Mouse (Mus musculus): ENCODE results near the gene Psmd13. TPM values are rescaled to one million over a fixed set of nuclear protein-coding genes. Genes with fewer than 3 reads are reported as not detected.
A peak's percentile ranks its signal among the peaks of the same experiment; 100 is the strongest.

Psmd13 gene
- polyA plus RNA-seq, 1 experiment from 2014 or later: 214 TPM

GRCm38 (mm10) chr7:140912293-140912692 is 30.5 kb downstream of the Psmd13 start:
- H3K4me2 ChIP-seq: no peak overlapping the region
- H3K27ac ChIP-seq: peak overlapping the region; percentile 87
- ATAC-seq (ENCODE audit: insufficient read depth, low FRiP score, low read depth): no peak
- 73% methylated on average over 3 of the region's 3 CpGs for WGBS
- H3K9ac ChIP-seq: no peak overlapping the region
- no peak overlapping the region for H3K4me3 ChIP-seq (replicated peaks)
- no peaks in the 10 kb centered on the region for H3K9me3 ChIP-seq
- peaks cover 5% of the 10 kb centered on the region; the same call in 1 of the 2 replicates for H3K4me1 ChIP-seq
- H3K36me3 ChIP-seq: no peaks in the 10 kb centered on the region
- no peaks in the 10 kb centered on the region for H3K27me3 ChIP-seq (replicated peaks)

- peaks cover 5% of the 10 kb centered on the region; the same call in 1 of the 2 replicates for H3K4me1 ChIP-seq
- peak overlapping the region; percentile 87 for H3K27ac ChIP-seq
- no peak overlapping the region for H3K4me3 ChIP-seq (replicated peaks)
- no peaks in the 10 kb centered on the region for H3K27me3 ChIP-seq (replicated peaks)
- peak; percentile 85 for ATAC-seq (ENCODE audit: insufficient read depth, low FRiP score, low read depth)
- H3K36me3 ChIP-seq: no peaks in the 10 kb centered on the region
- no peak overlapping the region for H3K9ac ChIP-seq
- H3K9me3 ChIP-seq: no peaks in the 10 kb centered on the region
- no peak overlapping the region for H3K4me2 ChIP-seq
- WGBS: 55% methylated on average over 5 of the region's 5 CpGs
These were observed 31.2 kb downstream of the Psmd13 start for GRCm38 (mm10) chr7:140912846-140913482.

- H3K9me3 ChIP-seq: no peaks in the 10 kb centered on the region
- no peak for ATAC-seq (ENCODE audit: insufficient read depth, low FRiP score, low read depth)
- no peak overlapping the region for H3K4me2 ChIP-seq
- H3K4me1 ChIP-seq: 0 out of 2 replicates have a peak, but pooled peaks cover under 1% of the 10 kb centered on the region
- H3K27me3 ChIP-seq (replicated peaks): 0 out of 2 replicates have a peak, but pooled peaks cover 3% of the 10 kb centered on the region
- no peak overlapping the region for H3K4me3 ChIP-seq (replicated peaks)
- H3K9ac ChIP-seq: no peak overlapping the region
- peak overlapping the region; percentile 87; the same call in 1 of the 2 replicates for H3K27ac ChIP-seq
- 79% methylated on average over 8 of the region's 8 CpGs for WGBS
- H3K36me3 ChIP-seq: no peaks in the 10 kb centered on the region
These were observed 32.4 kb downstream of the Psmd13 start for GRCm38 (mm10) chr7:140914031-140914690.

- Histone ChIP-seq H3K4me2 (no peak overlapping the region), H3K27me3 (replicated peaks) (peaks cover 56% of the 10 kb centered on the region)
- whole genome bisulfite sequencing: 48% methylated on average over 4 of the region's 4 CpGs
These were observed 38.1 kb downstream of the Psmd13 start for GRCm38 (mm10) chr7:140919911-140920310.

GRCm38 (mm10) chr7:140920418-140921029 is 38.8 kb downstream of the Psmd13 start, which contains the start of gene Nlrp6:
TSS of gene Nlrp6 (plus strand) at chr7:140920902.
- ATAC-seq (ENCODE audit: insufficient read depth, low FRiP score, low read depth): no peak
- Histone ChIP-seq H3K4me2 (peak within 1 kb of the TSS; percentile 67; the same call in 1 of the 2 replicates), H3K9ac (no peak within 1 kb of the TSS), H3K36me3 (no peaks in the 10 kb centered on the region), H3K4me3 (replicated peaks) (peak within 1 kb of the TSS; percentile 34; the same call in 1 of the 2 replicates), H3K9me3 (no peaks in the 10 kb centered on the region), H3K27ac (0 out of 2 replicates have a peak within 1 kb of the TSS, but pooled peaks have one; percentile 31), H3K27me3 (replicated peaks) (peaks cover 59% of the 10 kb centered on the region), H3K4me1 (peaks cover 14% of the 10 kb centered on the region)
- 62% methylated on average over 8 of the region's 8 CpGs for WGBS

More at GRCm38 (mm10) chr7:140919911-140920310, 38.1 kb downstream of the Psmd13 start:
- Histone ChIP-seq H3K4me1 (peaks cover 14% of the 10 kb centered on the region), H3K36me3 (no peaks in the 10 kb centered on the region), H3K9me3 (no peaks in the 10 kb centered on the region), H3K4me3 (replicated peaks) (no peak overlapping the region), H3K27ac (no peak overlapping the region), H3K9ac (no peak overlapping the region)
- ATAC-seq (ENCODE audit: insufficient read depth, low FRiP score, low read depth): no peak

- Histone ChIP-seq H3K9ac (no peak overlapping the region), H3K27ac (no peak overlapping the region), H3K4me1 (peaks cover 14% of the 10 kb centered on the region), H3K27me3 (replicated peaks) (peaks cover 59% of the 10 kb centered on the region), H3K9me3 (no peaks in the 10 kb centered on the region), H3K4me3 (replicated peaks) (peak overlapping the region; percentile 34; the same call in 1 of the 2 replicates), H3K4me2 (peak overlapping the region; percentile 67; the same call in 1 of the 2 replicates), H3K36me3 (no peaks in the 10 kb centered on the region)
- no peak for ATAC-seq (ENCODE audit: insufficient read depth, low FRiP score, low read depth)
- 29% methylated on average over 22 of the region's 22 CpGs for WGBS
These were observed 39.6 kb downstream of the Psmd13 start for GRCm38 (mm10) chr7:140921225-140921975.

GRCm38 (mm10) chr7:140922398-140923069 is 40.8 kb downstream of the Psmd13 start:
- H3K4me3 ChIP-seq (replicated peaks): peak overlapping the region; percentile 34
- H3K4me1 ChIP-seq: peaks cover 14% of the 10 kb centered on the region
- H3K27me3 ChIP-seq (replicated peaks): peaks cover 59% of the 10 kb centered on the region
- H3K36me3 ChIP-seq: no peaks in the 10 kb centered on the region
- peak overlapping the region; percentile 67 for H3K4me2 ChIP-seq
- WGBS: 2% methylated on average over 49 of the region's 49 CpGs
- H3K27ac ChIP-seq: no peak overlapping the region
- no peak overlapping the region for H3K9ac ChIP-seq
- no peaks in the 10 kb centered on the region for H3K9me3 ChIP-seq
- ATAC-seq (ENCODE audit: insufficient read depth, low FRiP score, low read depth): peak; percentile 37; the same call in 1 of the 2 replicates

GRCm38 (mm10) chr7:140923070-140923775 is 41.5 kb downstream of the Psmd13 start:
- Histone ChIP-seq H3K36me3 (no peaks in the 10 kb centered on the region), H3K4me1 (peaks cover 14% of the 10 kb centered on the region), H3K4me3 (replicated peaks) (peak overlapping the region; percentile 34), H3K27ac (no peak overlapping the region), H3K9ac (no peak overlapping the region), H3K27me3 (replicated peaks) (peaks cover 59% of the 10 kb centered on the region), H3K4me2 (peak overlapping the region; percentile 67), H3K9me3 (no peaks in the 10 kb centered on the region)
- no peak for ATAC-seq (ENCODE audit: insufficient read depth, low FRiP score, low read depth)
- 23% methylated on average over 30 of the region's 30 CpGs for WGBS

GRCm38 (mm10) chr7:140927181-140927580 is 45.4 kb downstream of the Psmd13 start:
- H3K9ac ChIP-seq: no peak overlapping the region
- no peak for ATAC-seq (ENCODE audit: insufficient read depth, low FRiP score, low read depth)
- no peak overlapping the region for H3K4me3 ChIP-seq (replicated peaks)
- peaks cover 10% of the 10 kb centered on the region for H3K4me1 ChIP-seq
- no peak overlapping the region for H3K27ac ChIP-seq
- WGBS: 86% methylated on average over 6 of the region's 6 CpGs
- no peak overlapping the region for H3K4me2 ChIP-seq
- H3K36me3 ChIP-seq: no peaks in the 10 kb centered on the region
- peaks cover 29% of the 10 kb centered on the region for H3K27me3 ChIP-seq (replicated peaks)
- no peaks in the 10 kb centered on the region for H3K9me3 ChIP-seq

GRCm38 (mm10) chr7:140938436-140938835 is 56.7 kb downstream of the Psmd13 start:
- H3K36me3 ChIP-seq: no peaks in the 10 kb centered on the region
- no peaks in the 10 kb centered on the region for H3K27me3 ChIP-seq (replicated peaks)
- no peak overlapping the region for H3K9ac ChIP-seq
- 43% methylated on average over 3 of the region's 3 CpGs for WGBS
- peaks cover 28% of the 10 kb centered on the region for H3K4me1 ChIP-seq
- no peak overlapping the region for H3K27ac ChIP-seq
- H3K9me3 ChIP-seq: no peaks in the 10 kb centered on the region
- no peak for ATAC-seq (ENCODE audit: insufficient read depth, low FRiP score, low read depth)
- no peak overlapping the region for H3K4me2 ChIP-seq
- no peak overlapping the region for H3K4me3 ChIP-seq (replicated peaks)
